Mouse (Mus musculus) adipose tissue, adult 10 weeks (tissue): ENCODE data around the gene Zfp629. TPM values are rescaled to one million over a fixed set of nuclear protein-coding genes. Genes with fewer than 3 reads are reported as not detected.

ENCODE experiments used
- polyA plus RNA-seq: library from polyadenylated mRNA; stranded (reverse); fragments of 350-450 nt; fragmentation: Illumina TruSeq; extraction: RNeasy Lipid Tissue Mini Kit (QIAGEN cat#74804); gene quantifications from one replicate; pipeline ENCODE4 v1.2.3, GENCODE M21; 2014; ENCODE audit warnings: low read depth, low replicate concordance

The Zfp629 gene
- 14.8 TPM for polyA plus RNA-seq

DNA sequence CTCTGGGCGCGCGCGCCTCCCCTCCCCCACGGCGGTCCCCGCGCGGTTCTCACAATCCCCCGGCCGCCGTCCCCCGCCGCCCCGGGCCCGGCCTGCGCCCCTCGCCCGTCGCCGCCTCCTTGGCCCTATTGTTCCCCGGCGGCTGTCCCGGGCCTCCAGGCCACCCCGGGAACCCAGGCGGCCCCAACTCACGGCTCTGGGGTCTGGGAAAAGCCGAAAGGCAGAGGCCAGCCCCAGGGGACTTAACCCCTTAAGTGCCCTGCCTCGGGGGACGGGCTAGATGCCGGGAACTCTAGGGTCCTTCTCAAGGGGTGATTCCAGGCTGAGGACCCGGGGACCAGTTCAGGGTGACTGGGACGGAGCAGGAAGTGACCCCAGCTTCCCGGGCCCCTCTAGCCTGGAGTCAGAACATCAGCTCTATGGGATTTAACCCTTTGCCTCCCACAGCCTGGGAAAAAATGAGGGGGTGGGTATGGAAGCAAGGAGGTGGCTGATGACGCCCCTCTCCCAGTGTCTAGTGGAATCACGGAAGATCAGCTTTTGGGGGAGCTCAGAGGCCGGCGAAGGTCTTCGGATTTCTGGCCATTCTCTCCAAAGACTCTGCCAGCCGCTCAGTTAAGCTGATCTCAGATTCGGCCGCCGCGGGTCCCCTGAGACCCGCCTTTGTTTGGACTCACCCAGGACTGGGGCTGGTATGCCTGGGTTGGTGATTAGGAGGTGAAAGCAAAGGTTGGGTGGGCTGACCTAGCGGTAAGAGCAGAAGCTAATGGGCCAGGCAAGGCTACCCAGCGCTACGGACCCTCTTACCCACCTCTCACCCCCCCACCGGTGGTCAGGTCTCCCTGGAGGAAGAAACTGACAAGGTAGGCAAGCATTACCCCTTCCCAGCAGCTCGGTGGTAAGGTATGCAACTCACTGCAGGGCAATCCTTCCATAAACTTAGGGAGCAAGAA is at the start of gene Zfp629:
Gene Zfp629 (minus strand): TSS at position 907 of the 953 bp plus-strand sequence.

DNA sequence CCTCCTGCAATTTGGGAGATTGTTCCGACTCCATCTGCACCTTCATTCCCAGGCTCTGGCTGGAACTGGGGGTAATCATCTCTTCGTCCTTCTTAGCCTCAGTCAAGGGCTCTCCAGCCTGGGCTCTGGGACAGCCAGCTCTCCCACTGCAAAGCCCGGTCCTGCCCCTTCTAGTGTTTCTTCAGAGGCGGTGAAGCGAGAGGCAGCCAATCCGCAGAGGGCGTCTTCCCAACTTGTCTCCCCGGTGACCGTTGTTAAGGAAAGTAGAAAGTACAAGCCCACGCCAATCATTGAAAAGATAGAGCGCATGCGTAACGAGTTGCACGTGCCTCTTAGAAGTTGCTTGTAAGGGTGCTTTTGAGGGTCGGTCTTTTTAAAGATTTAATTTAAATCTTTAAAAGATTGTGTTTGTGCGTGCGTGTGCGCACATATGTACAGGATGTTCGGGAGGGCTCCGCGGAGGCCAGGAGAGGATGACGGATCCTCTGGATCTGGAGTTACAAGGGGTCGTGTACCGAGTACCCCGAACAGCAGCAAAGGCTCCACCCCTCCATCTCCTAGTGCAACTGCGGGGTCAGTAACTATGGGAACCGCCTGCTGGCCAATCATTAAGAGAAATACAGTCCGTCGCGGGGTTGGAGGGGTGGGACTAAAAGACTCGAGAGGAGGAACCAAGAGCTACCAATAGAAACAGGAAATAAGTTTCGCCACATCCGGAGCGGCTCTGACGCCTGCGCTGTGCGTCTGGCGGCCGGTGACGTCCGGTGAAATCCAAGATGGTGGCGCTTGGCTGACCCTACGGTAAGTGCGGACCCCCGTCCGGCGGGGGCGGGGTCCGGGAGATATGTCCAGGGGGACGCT is 27.4 kb downstream of the Zfp629 start, which contains the start of the genes Ccdc189 and Rnf40:
Gene Ccdc189 (minus strand): TSS at position 585 of the 861 bp plus-strand sequence.
Gene Rnf40 (plus strand): TSS at position 757 of the 861 bp plus-strand sequence.

DNA sequence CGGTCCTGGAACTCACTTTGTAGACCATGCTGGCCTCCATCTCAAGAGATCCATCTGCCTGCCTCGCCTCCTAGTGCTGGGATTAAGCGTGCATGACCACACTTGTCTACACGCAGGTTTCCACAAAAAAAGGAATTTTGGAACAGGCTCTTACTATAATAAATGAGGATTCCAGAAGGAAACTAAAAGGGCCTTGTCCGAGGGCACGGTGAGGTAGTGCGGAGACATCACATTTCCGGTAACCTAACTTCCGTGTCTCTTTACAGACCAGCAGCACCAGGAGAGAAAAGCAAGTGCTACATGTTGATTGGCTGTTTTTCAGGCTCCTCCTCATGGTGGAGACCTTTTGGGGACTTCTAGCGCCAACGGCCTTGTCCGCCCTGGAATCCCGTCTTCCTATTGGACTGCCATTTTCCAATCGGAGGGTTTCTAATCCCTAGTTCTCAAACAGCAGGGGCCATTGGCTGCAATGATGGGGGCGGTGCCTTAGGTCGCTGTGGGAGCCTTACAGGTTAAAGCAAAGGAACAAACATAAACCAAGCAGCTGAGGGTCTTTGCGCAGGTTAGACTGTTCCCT is 42.6 kb downstream of the Zfp629 start, which contains the start of gene Phkg2:
Gene Phkg2 (plus strand): TSS at position 446 of the 577 bp plus-strand sequence.

DNA sequence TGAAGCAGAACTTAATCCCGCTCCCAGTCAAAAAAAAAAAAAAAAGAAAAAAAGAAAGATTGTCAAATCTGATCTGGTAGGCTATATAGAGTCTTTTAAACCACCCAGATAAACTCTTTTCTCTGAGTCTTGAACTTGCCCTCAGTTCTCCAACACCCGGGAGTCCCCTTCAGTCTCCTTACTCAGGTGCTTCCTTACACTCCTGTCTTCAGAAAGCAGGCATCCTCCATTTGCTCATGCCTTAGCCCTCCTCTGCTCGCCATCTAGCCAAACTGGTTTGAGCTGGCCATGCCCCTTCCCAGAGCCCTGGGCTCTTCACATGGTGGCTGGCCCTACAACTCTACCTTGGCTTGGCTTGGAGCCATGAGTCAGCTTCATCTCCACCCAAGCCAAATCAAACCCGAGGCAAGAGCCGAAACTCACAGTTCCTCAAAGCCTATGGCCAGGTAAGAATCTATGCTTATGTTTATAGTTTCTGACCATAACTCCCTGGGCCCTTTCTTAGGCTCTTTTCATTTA is 54.2 kb downstream of the Zfp629 start, which contains the start of gene Tmem265:
Gene Tmem265 (plus strand): TSS at position 51 of the 519 bp plus-strand sequence.

Other genes starting within 250 kb of the Zfp629 start
- 6.3 TPM for gene Zfp747, start 239.7 kb downstream of the Zfp629 start, polyA plus RNA-seq
- 4.3 TPM for gene 9130019O22Rik, start 228.6 kb downstream of the Zfp629 start, polyA plus RNA-seq
- 8.3 TPM for gene E430018J23Rik, start 222.2 kb downstream of the Zfp629 start, polyA plus RNA-seq
- gene Zfp764, start 209.0 kb downstream of the Zfp629 start, polyA plus RNA-seq = 6.0 TPM
- 13.5 TPM for gene Zfp688, start 193.7 kb downstream of the Zfp629 start, polyA plus RNA-seq
- 3.0 TPM for gene Zfp689, start 166.6 kb downstream of the Zfp629 start, polyA plus RNA-seq
- 43.6 TPM for gene Prr14, start 156.2 kb downstream of the Zfp629 start, polyA plus RNA-seq
- gene Fbrs, start 136.6 kb downstream of the Zfp629 start, polyA plus RNA-seq = 56.2 TPM
- 18.2 TPM for gene Srcap, start 103.8 kb downstream of the Zfp629 start, polyA plus RNA-seq
- 12.8 TPM for gene Gm42715, start 96.2 kb downstream of the Zfp629 start, polyA plus RNA-seq
- gene Tmem265, start 54.4 kb downstream of the Zfp629 start, polyA plus RNA-seq = not detected
- gene Phkg2, start 42.5 kb downstream of the Zfp629 start, polyA plus RNA-seq = 83.6 TPM
- 22.1 TPM for gene Ccdc189, start 27.2 kb downstream of the Zfp629 start, polyA plus RNA-seq
- gene Rnf40, start 27.0 kb downstream of the Zfp629 start, polyA plus RNA-seq = 33.6 TPM
- 26.6 TPM for gene Bcl7c, start 93.1 kb upstream of the Zfp629 start, polyA plus RNA-seq
- gene Ctf1, start 96.9 kb upstream of the Zfp629 start, polyA plus RNA-seq = 11.1 TPM
- gene Ctf2, start 116.4 kb upstream of the Zfp629 start, polyA plus RNA-seq = not detected
- 20.0 TPM for gene Fbxl19, start 128.7 kb upstream of the Zfp629 start, polyA plus RNA-seq
- 28.1 TPM for gene Orai3, start 154.0 kb upstream of the Zfp629 start, polyA plus RNA-seq
- 21.7 TPM for gene Setd1a, start 160.9 kb upstream of the Zfp629 start, polyA plus RNA-seq
- gene Gm49388, start 169.8 kb upstream of the Zfp629 start, polyA plus RNA-seq = not detected
- 98.2 TPM for gene Hsd3b7, start 184.8 kb upstream of the Zfp629 start, polyA plus RNA-seq
- 96.8 TPM for gene Stx4a, start 208.5 kb upstream of the Zfp629 start, polyA plus RNA-seq
- 20.3 TPM for gene Stx1b, start 208.8 kb upstream of the Zfp629 start, polyA plus RNA-seq